Mouse (Mus musculus) CH12.LX (cell line): ENCODE data around the gene Slc17a9. TPM values are rescaled to one million over a fixed set of nuclear protein-coding genes. Genes with fewer than 3 reads are reported as not detected.

Experiments used
- DNase-seq: peaks from one replicate; pipeline ENCODE4 v3.0.0-alpha.2; 2013; ENCODE audit errors: extremely low read depth
- H3K27ac ChIP-seq: 2 replicates; pipeline ENCODE4 v1.5.1; 2012; ENCODE audit warnings: low read depth, mild to moderate bottlenecking, control low read depth, moderate library complexity; ENCODE audit not compliant: insufficient read depth
- H3K27me3 ChIP-seq: replicated peaks from 2 replicates; pipeline ENCODE3; 2012; ENCODE audit warnings: inconsistent platforms
- H3K36me3 ChIP-seq, 2 experiments: replicated peaks in 1 of 2; 2 replicates each; pipeline versions ENCODE3 to v1.6.1; 2012; ENCODE audit warnings: inconsistent platforms in 1 of 2, low read length in 1 of 2, mild to moderate bottlenecking in 1 of 2, mixed read lengths in 1 of 2, moderate library complexity in 1 of 2; ENCODE audit not compliant: control insufficient read depth in 1 of 2, insufficient read depth in 1 of 2
- H3K4me1 ChIP-seq, 2 experiments: 2 replicates each; pipeline ENCODE4 v1.6.1; 2012; ENCODE audit warnings: inconsistent platforms in 1 of 2, moderate library complexity in 1 of 2; ENCODE audit not compliant: insufficient read depth in 2 of 2, control insufficient read depth in 1 of 2
- H3K4me2 ChIP-seq: 2 replicates; pipeline ENCODE4 v1.6.1; 2012; ENCODE audit warnings: low read depth, mild to moderate bottlenecking, control low read depth; ENCODE audit not compliant: poor library complexity, insufficient read depth, severe bottlenecking
- H3K4me3 ChIP-seq, 3 experiments: fragments of 150-350 bp in 1 of 3; sonication (generic) in 1 of 3; replicated peaks in 1 of 3; 2 replicates each; pipeline versions ENCODE3 to v1.5.1; 2011 to 2012; ENCODE audit warnings: low read depth in 2 of 3, low read length in 2 of 3, mild to moderate bottlenecking in 2 of 3, moderate library complexity in 2 of 3, control low read depth in 1 of 3, improper control_type of control experiment in 1 of 3, inconsistent platforms in 1 of 3, mixed read lengths in 1 of 3; ENCODE audit not compliant: poor library complexity in 1 of 3
- H3K79me2 ChIP-seq: replicated peaks from 2 replicates; pipeline ENCODE4 v1.6.1; 2012; ENCODE audit warnings: mild to moderate bottlenecking, moderate library complexity; ENCODE audit not compliant: control insufficient read depth, poor library complexity, insufficient read depth, severe bottlenecking; ENCODE audit errors: extremely low read depth
- H3K9ac ChIP-seq: 2 replicates; pipeline ENCODE4 v1.6.1; 2012; ENCODE audit warnings: low read depth, mild to moderate bottlenecking, control low read depth, moderate library complexity; ENCODE audit not compliant: insufficient read depth
- H3K9me3 ChIP-seq: replicated peaks from 2 replicates; pipeline ENCODE3; 2012; ENCODE audit warnings: low read length, inconsistent platforms, mixed read lengths
- BHLHE40 ChIP-seq: IDR thresholded peaks from 2 replicates; pipeline ENCODE4 v1.6.1; 2011; ENCODE audit warnings: mild to moderate bottlenecking, low read depth, low read length, improper control_type of control experiment
- CHD1 ChIP-seq: IDR thresholded peaks from 2 replicates; pipeline ENCODE4 v1.6.1; 2012; ENCODE audit warnings: low read depth, low read length, improper control_type of control experiment, inconsistent platforms
- CHD2 ChIP-seq: IDR thresholded peaks from 2 replicates; pipeline ENCODE4 v1.6.1; 2011; ENCODE audit warnings: low read length, improper control_type of control experiment
- CTCF ChIP-seq, 2 experiments: IDR thresholded peaks in 1 of 2; conservative IDR thresholded peaks in 1 of 2; 2 replicates each; pipeline ENCODE4 v1.5.1; 2011 to 2012; ENCODE audit warnings: low read depth in 2 of 2, low read length in 2 of 2, improper control_type of control experiment in 1 of 2, inconsistent platforms in 1 of 2, mild to moderate bottlenecking in 1 of 2, moderate library complexity in 1 of 2
- E2F4 ChIP-seq: IDR thresholded peaks from 2 replicates; pipeline ENCODE4 v1.6.1; 2011; ENCODE audit warnings: low read depth, low read length, improper control_type of control experiment; ENCODE audit not compliant: insufficient replicate concordance
- ELF1 ChIP-seq: IDR thresholded peaks from 2 replicates; pipeline ENCODE4 v1.6.1; 2014; ENCODE audit warnings: low read depth, mild to moderate bottlenecking, inconsistent platforms, low read length, improper control_type of control experiment
- HCFC1 ChIP-seq: IDR thresholded peaks from 2 replicates; pipeline ENCODE4 v1.6.1; 2012; ENCODE audit warnings: low read depth, mild to moderate bottlenecking, inconsistent platforms, low read length, improper control_type of control experiment
- IRF4 ChIP-seq: IDR thresholded peaks from 2 replicates; pipeline ENCODE4 v1.6.1; 2014; ENCODE audit warnings: low read depth, mild to moderate bottlenecking, inconsistent platforms, low read length, improper control_type of control experiment
- KAT2A ChIP-seq: IDR thresholded peaks from 2 replicates; pipeline ENCODE4 v1.6.1; 2012; ENCODE audit warnings: low read length, improper control_type of control experiment, inconsistent platforms; ENCODE audit not compliant: insufficient replicate concordance
- MAFK ChIP-seq: IDR thresholded peaks from 2 replicates; pipeline ENCODE4 v1.6.1; 2011; ENCODE audit warnings: low read length, improper control_type of control experiment; ENCODE audit not compliant: insufficient replicate concordance
- MAZ ChIP-seq: IDR thresholded peaks from 2 replicates; pipeline ENCODE4 v1.6.1; 2012; ENCODE audit warnings: low read depth, mild to moderate bottlenecking, inconsistent platforms, low read length, improper control_type of control experiment, moderate library complexity
- MEF2A ChIP-seq: IDR thresholded peaks from 2 replicates; pipeline ENCODE4 v1.6.1; 2014; ENCODE audit warnings: low read depth, mild to moderate bottlenecking, inconsistent platforms, low read length, improper control_type of control experiment, borderline replicate concordance
- MXI1 ChIP-seq: IDR thresholded peaks from 2 replicates; pipeline ENCODE4 v1.6.1; 2011; ENCODE audit warnings: mild to moderate bottlenecking, low read depth, low read length, improper control_type of control experiment
- MYC ChIP-seq: IDR thresholded peaks from 2 replicates; pipeline ENCODE4 v1.6.1; 2011; ENCODE audit warnings: low read depth, mild to moderate bottlenecking, improper control_type of control experiment, low read length
- NELFE ChIP-seq: IDR thresholded peaks from 2 replicates; pipeline ENCODE4 v1.6.1; 2011; ENCODE audit warnings: low read depth, low read length, improper control_type of control experiment
- NRF1 ChIP-seq: IDR thresholded peaks from 2 replicates; pipeline ENCODE4 v1.6.1; 2014; ENCODE audit warnings: low read depth, mild to moderate bottlenecking, inconsistent platforms, low read length, improper control_type of control experiment, moderate library complexity
- PAX5 ChIP-seq: IDR thresholded peaks from 2 replicates; pipeline ENCODE4 v1.6.1; 2012; ENCODE audit warnings: low read length, inconsistent platforms, mixed read lengths
- POLR2A ChIP-seq: IDR thresholded peaks from 2 replicates; pipeline ENCODE4 v1.6.1; 2011; ENCODE audit warnings: low read depth, mild to moderate bottlenecking, improper control_type of control experiment, low read length
- POLR2AphosphoS2 ChIP-seq: IDR thresholded peaks from 2 replicates; pipeline ENCODE4 v1.6.1; 2011; ENCODE audit warnings: low read depth, low read length, improper control_type of control experiment
- RAD21 ChIP-seq: IDR thresholded peaks from 2 replicates; pipeline ENCODE4 v1.6.1; 2011; ENCODE audit warnings: low read depth, mild to moderate bottlenecking, low read length, improper control_type of control experiment, moderate library complexity
- RCOR1 ChIP-seq: conservative IDR thresholded peaks from 2 replicates; pipeline ENCODE4 v1.6.1; 2012; ENCODE audit warnings: low read depth, mild to moderate bottlenecking, inconsistent platforms, low read length, improper control_type of control experiment
- SIN3A ChIP-seq: IDR thresholded peaks from 2 replicates; pipeline ENCODE4 v1.6.1; 2012; ENCODE audit warnings: low read length, improper control_type of control experiment, inconsistent platforms
- SMC3 ChIP-seq: IDR thresholded peaks from 2 replicates; pipeline ENCODE4 v1.6.1; 2011; ENCODE audit warnings: low read depth, low read length, improper control_type of control experiment
- TCF12 ChIP-seq: IDR thresholded peaks from 2 replicates; pipeline ENCODE4 v1.6.1; 2014; ENCODE audit warnings: low read depth, mild to moderate bottlenecking, inconsistent platforms, low read length, improper control_type of control experiment
- UBTF ChIP-seq: IDR thresholded peaks from 2 replicates; pipeline ENCODE4 v1.6.1; 2012; ENCODE audit warnings: low read depth, mild to moderate bottlenecking, inconsistent platforms, low read length, improper control_type of control experiment, moderate library complexity
- USF2 ChIP-seq: conservative IDR thresholded peaks from 2 replicates; pipeline ENCODE4 v1.6.1; 2011; ENCODE audit warnings: low read depth, low read length, improper control_type of control experiment
- ZC3H11A ChIP-seq: IDR thresholded peaks from 2 replicates; pipeline ENCODE4 v1.6.1; 2012; ENCODE audit warnings: low read depth, mild to moderate bottlenecking, inconsistent platforms, low read length, improper control_type of control experiment
- ZKSCAN1 ChIP-seq: IDR thresholded peaks from 2 replicates; pipeline ENCODE4 v1.6.1; 2012; ENCODE audit warnings: low read depth, inconsistent platforms, low read length, improper control_type of control experiment, borderline replicate concordance
- ZMIZ1 ChIP-seq: IDR thresholded peaks from 2 replicates; pipeline ENCODE4 v1.6.1; 2012; ENCODE audit warnings: low read depth, mild to moderate bottlenecking, inconsistent platforms, low read length, improper control_type of control experiment
- dilution Hi-C: fragments of 300-500 bp; cut with MboI; formaldehyde crosslinking; loops from 2 replicates; pipeline ENCODE4 v1.14.3; 2020; ENCODE audit warnings: low sequenced_read_pairs; ENCODE audit not compliant: extremely low pct_unique_long_range_greater_than_20kb, extremely low pct_ligation_motif_present
- in situ Hi-C: fragments of 300-500 bp; cut with MboI; formaldehyde crosslinking; loops from 3 replicates; pipeline ENCODE4 v1.14.3; 2019; ENCODE audit warnings: low sequenced_read_pairs, low pct_ligation_motif_present, low pct_unique_long_range_greater_than_20kb, mixed read lengths
- polyA plus RNA-seq: library from polyadenylated mRNA; unstranded; fragments of >175 nt; gene quantifications from 2 replicates; pipeline ENCODE4 v1.2.1, GENCODE M21; 2012; ENCODE audit warnings: low read depth; ENCODE audit not compliant: insufficient read length
- total RNA-seq, 2 experiments: library from RNA; depleted of rRNA; stranded (reverse); fragments of 300-350 nt in 1 of 2; fragments of >200 nt in 1 of 2; gene quantifications; 2 replicates each; pipeline ENCODE4 v1.2.3; 2012 to 2014

The Slc17a9 gene
- total and polyA plus RNA-seq, 3 experiments: 7.2 to 23.7 (median 13.4) TPM

DNA sequence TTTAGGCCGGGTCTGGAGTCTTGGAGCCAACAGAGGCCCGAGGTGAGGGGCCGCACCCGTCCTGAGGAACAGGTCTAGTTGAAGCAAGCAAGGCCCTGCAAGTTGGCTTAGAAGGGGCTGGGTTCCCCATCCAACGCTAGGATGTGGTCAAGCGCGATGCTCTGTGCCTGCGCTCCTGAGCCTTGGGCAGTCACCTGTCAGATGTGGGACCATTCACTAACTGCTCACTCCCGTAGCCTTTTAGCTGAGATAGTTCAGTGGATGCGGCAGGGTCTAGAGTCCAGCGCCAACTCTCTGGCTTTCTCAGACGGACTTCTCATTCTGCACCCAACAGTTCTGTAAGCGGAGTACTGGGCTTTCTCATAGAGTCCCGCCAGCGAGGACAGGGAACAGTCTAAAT, 50.6 kb downstream of the Slc17a9 start:
- no peak overlapping the region for H3K4me2 ChIP-seq
- in situ Hi-C loops (no loop called here), dilution Hi-C loops (no loop called here)

DNA sequence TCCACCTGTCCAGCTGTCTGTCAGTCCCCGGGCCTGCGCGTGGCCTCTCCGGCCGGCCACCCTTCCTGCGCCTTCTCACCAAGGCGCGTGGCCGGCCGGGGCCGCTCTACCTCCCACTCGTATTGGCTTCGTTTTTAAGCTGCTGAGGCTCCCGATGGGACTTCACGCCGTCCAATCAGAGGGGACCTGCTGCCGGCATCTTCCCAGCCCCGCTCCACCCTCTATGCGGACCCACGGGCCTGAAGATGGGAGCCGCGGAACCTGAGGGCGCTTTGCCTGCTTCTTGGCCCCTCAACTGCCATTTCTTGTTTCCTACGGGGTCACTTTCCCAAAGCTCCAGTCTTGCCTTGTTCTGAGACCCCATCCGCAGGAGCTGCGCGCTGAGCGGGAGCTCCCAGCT, 51.7 kb downstream of the Slc17a9 start, which contains the start of gene Bhlhe23:
TSS of gene Bhlhe23 (minus strand) at position 108 of the 400 bp plus-strand sequence.
- no peak within 1 kb of the TSS for H3K9ac ChIP-seq

More for the DNA sequence above, 50.6 kb downstream of the Slc17a9 start:
- Histone ChIP-seq H3K9ac (no peak overlapping the region), H3K79me2 (no peaks in the 10 kb centered on the region), H3K27me3 (peaks cover 63% of the 10 kb centered on the region), H3K36me3 (no peaks in the 10 kb centered on the region), H3K9me3 (peaks cover 10% of the 10 kb centered on the region), H3K4me1 (peaks cover 7 to 14% of the 10 kb centered on the region in 2 experiments), H3K4me3 (no peak overlapping the region), H3K27ac (no peak overlapping the region)
- no peak for DNase-seq
- TF ChIP-seq ELF1 (no peak), PAX5 (no peak), POLR2A (no peak), NELFE (no peak), CHD1 (no peak), E2F4 (no peak), KAT2A (no peak), BHLHE40 (no peak), CHD2 (no peak), RCOR1 (no peak), MAZ (no peak), NRF1 (no peak), IRF4 (no peak), CTCF (conservative IDR thresholded peaks at IDR 0.05 in 1 of 2, IDR thresholded peaks at IDR 0.05 in 1 of 2; ENCODE audit: low read depth in 2 of 2, low read length in 2 of 2) (no peak), TCF12 (no peak), ZMIZ1 (no peak), MEF2A (no peak), MAFK (no peak)

More for the DNA sequence above, 51.7 kb downstream of the Slc17a9 start, which contains the start of gene Bhlhe23:
- Histone ChIP-seq H3K27me3 (peaks cover 64% of the 10 kb centered on the region), H3K79me2 (no peaks in the 10 kb centered on the region), H3K4me1 (peaks cover 7 to 14% of the 10 kb centered on the region in 2 experiments), H3K27ac (no peak within 1 kb of the TSS), H3K4me3 (no peak within 1 kb of the TSS), H3K9me3 (peaks cover 10% of the 10 kb centered on the region), H3K36me3 (no peaks in the 10 kb centered on the region), H3K4me2 (no peak within 1 kb of the TSS)
- no peak for DNase-seq
- in situ Hi-C loops: no loop called here
- TF ChIP-seq HCFC1 (no peak), POLR2AphosphoS2 (no peak), TCF12 (no peak), MAZ (no peak), ZKSCAN1 (no peak), MYC (no peak), USF2 (no peak), E2F4 (no peak), ZC3H11A (no peak), RAD21 (no peak), UBTF (no peak), SIN3A (no peak), SMC3 (no peak), RCOR1 (no peak), MEF2A (no peak), KAT2A (no peak), MXI1 (no peak), ZMIZ1 (no peak)
- dilution Hi-C loops: no loop called here
